Mouse (Mus musculus): ENCODE results near the gene Prl8a9. TPM values are rescaled to one million over a fixed set of nuclear protein-coding genes. Genes with fewer than 3 reads are reported as not detected.

Prl8a9 gene
- not detected in 2 replicates for polyA plus RNA-seq (2012; rRNA removed)

DNA sequence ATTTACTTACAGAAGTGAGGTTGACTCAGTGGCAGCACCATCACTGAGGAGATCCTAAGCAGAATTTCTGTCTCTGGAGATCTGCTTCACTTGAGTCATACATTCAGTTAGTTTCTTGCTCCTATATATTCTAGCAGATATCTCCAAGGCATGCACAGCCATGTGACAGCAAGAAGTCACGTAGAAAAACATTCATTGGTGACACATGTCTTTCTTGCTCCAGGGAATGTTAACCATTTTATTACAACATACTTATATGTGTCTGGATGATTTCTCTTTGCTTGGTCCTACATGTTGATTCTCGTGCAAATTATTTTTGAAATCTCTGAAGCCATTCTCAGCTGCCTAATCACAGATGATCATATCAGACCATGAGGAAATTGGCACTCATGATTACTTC lies at the start of gene Prl8a9:
TSS of gene Prl8a9 (minus strand) at position 101 of the 400 bp plus-strand sequence.

DNA sequence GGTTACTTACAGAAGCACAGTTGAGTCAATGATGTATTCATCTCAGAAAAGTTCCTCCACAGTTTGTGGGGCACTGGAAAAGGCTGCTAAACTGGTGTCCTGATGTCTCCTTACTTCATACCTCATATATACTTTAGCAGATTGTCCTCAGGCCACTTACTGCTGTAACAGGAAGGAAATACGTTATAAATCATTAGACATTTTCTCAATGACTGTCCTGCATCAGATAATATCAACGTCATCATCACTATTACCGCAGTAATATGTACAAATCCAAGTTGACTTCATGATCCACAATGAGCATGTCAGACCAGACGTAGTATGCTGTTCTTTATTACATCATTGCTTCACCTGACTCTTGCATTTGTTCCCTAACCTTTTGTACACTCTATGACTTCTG lies 46.1 kb upstream of the Prl8a9 start, which contains the start of gene Prl7b1:
TSS of gene Prl7b1 (minus strand) at position 101 of the 400 bp plus-strand sequence.

DNA sequence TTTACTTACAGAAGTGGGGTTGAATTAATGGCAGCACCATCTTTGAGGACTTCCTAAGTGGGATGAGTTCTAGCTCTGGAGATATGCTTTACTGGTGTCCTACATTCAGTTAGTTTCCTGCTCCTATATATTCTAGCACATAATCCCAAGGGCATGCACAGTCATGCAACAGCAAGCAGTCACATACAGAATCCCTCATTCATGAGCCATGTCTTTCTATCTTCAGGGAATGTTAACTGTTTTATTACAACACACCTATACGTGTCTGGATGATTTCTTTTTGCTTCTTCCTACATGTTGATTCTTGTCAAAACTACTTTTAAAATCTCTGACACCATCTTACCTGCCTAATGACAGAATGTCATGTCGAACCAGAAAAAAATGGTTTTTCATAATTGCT lies 17.7 kb upstream of the Prl8a9 start, which contains the start of gene Prl8a1:
TSS of gene Prl8a1 (minus strand) at position 101 of the 400 bp plus-strand sequence.

DNA sequence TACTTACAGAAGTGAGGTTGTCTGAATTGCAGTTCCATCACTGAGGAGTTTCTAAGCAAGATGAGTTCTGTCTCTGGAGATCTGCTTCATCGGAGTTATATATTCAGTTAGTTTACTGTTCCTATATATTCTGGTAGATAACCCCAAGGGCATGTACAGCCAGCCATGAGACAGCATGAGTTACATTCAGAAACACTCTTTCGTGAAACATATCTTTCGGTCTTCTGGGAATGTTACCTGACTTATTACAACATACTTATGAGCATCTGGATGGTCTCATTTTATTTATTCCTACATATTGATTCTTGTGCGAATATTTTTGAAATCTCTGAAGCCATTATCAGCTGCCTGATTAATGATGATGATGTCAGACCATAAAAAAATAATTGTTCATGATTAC lies 51.3 kb downstream of the Prl8a9 start, which contains the start of gene Prl8a8:
TSS of gene Prl8a8 (minus strand) at position 101 of the 400 bp plus-strand sequence.

Other genes with a start within 250 kb of the Prl8a9 start
- gene Prl8a2, start 218.9 kb downstream of the Prl8a9 start, polyA plus RNA-seq (2012; rRNA removed) = not detected in 2 replicates
- not detected in 2 replicates for gene Prl2b1, start 173.8 kb downstream of the Prl8a9 start, polyA plus RNA-seq (2012; rRNA removed)
- gene Prl8a6, start 125.9 kb downstream of the Prl8a9 start, polyA plus RNA-seq (2012; rRNA removed) = not detected in 2 replicates
- gene Prl8a8, start 51.4 kb downstream of the Prl8a9 start, polyA plus RNA-seq (2012; rRNA removed) = not detected in 2 replicates
- gene Prl8a1, start 17.6 kb upstream of the Prl8a9 start, polyA plus RNA-seq (2012; rRNA removed) = not detected in 2 replicates
- gene Prl7b1, start 46.0 kb upstream of the Prl8a9 start, polyA plus RNA-seq (2012; rRNA removed) = not detected in 2 replicates
- gene Prl7a1, start 77.9 kb upstream of the Prl8a9 start, polyA plus RNA-seq (2012; rRNA removed) = not detected in 2 replicates
- gene Prl7a2, start 103.4 kb upstream of the Prl8a9 start, polyA plus RNA-seq (2012; rRNA removed) = not detected in 2 replicates
- not detected in 2 replicates for gene Prl7d1, start 152.1 kb upstream of the Prl8a9 start, polyA plus RNA-seq (2012; rRNA removed)
- gene Prl7c1, start 216.2 kb upstream of the Prl8a9 start, polyA plus RNA-seq (2012; rRNA removed) = not detected in 2 replicates
- not detected in 2 replicates for gene Prl2a1, start 237.0 kb upstream of the Prl8a9 start, polyA plus RNA-seq (2012; rRNA removed)

All from liver, embryonic 18 days (tissue).